Mouse (Mus musculus): Measurements from ENCODE around the gene Strn3. TPM values are rescaled to one million over a fixed set of nuclear protein-coding genes. Genes with fewer than 3 reads are reported as not detected.
"Not testable (repeated sequence)": the region's sequence is repeated elsewhere in the genome, so short reads cannot be mapped to it uniquely, and the experiment has no call there.

Gene Strn3
- polyA plus RNA-seq, 1 experiment from 2014 or later, result 49.7 TPM

GRCm38 (mm10) chr12:51693419-51693818 lies 1.7 kb upstream of the Strn3 start:
- no peak overlapping the region for H3K9ac ChIP-seq
- H3K4me3 ChIP-seq (replicated peaks), result no peak overlapping the region
- no peak for ATAC-seq (ENCODE audit: insufficient number of reproducible peaks, low FRiP score, low TSS enrichment, low read depth)
- no peak overlapping the region for H3K27ac ChIP-seq (replicated peaks)
- H3K27me3 ChIP-seq, result no peaks in the 10 kb centered on the region
- H3K4me2 ChIP-seq (replicated peaks), result no peak overlapping the region
- H3K4me1 ChIP-seq, result peaks cover 6% of the 10 kb centered on the region
- 70% methylated on average over 3 of the region's 3 CpGs for WGBS
- no peaks in the 10 kb centered on the region for H3K9me3 ChIP-seq (replicated peaks)
- no peaks in the 10 kb centered on the region for H3K36me3 ChIP-seq

- H3K9me3 ChIP-seq (replicated peaks); ATAC-seq (ENCODE audit: insufficient number of reproducible peaks, low FRiP score, low TSS enrichment, low read depth); H3K4me1 ChIP-seq; H3K9ac ChIP-seq; H3K36me3 ChIP-seq; H3K27me3 ChIP-seq; H3K4me3 ChIP-seq (replicated peaks): not testable (repeated sequence)
- H3K27ac ChIP-seq (replicated peaks), result 0 out of 2 replicates have a peak overlapping the region, but pooled peaks have one; percentile 11
- 71% methylated on average over 10 of the region's 10 CpGs for WGBS
- H3K4me2 ChIP-seq (replicated peaks), result peak overlapping the region; percentile 53
Measured at GRCm38 (mm10) chr12:51692870-51693269, 1.2 kb upstream of the Strn3 start.

- Histone ChIP-seq H3K36me3 (no peaks in the 10 kb centered on the region), H3K27me3 (no peaks in the 10 kb centered on the region), H3K4me3 (replicated peaks) (peak within 1 kb of the TSS; percentile 78), H3K9me3 (replicated peaks) (no peaks in the 10 kb centered on the region), H3K4me1 (peaks cover 6% of the 10 kb centered on the region), H3K4me2 (replicated peaks) (peak within 1 kb of the TSS; percentile 61), H3K9ac (peak within 1 kb of the TSS; percentile 99), H3K27ac (replicated peaks) (peak within 1 kb of the TSS; percentile 100)
- WGBS, result under 1% methylated on average over 100 of the region's 108 CpGs
- ATAC-seq (ENCODE audit: insufficient number of reproducible peaks, low FRiP score, low TSS enrichment, low read depth), result peak; percentile 63
Measured at GRCm38 (mm10) chr12:51690893-51691844, 528 bp downstream of the Strn3 start, which contains the start of gene Ap4s1. Ap4s1 (plus strand) TSS chr12:51691033.

GRCm38 (mm10) chr12:51688546-51688945 lies 3.2 kb downstream of the Strn3 start:
- no peak overlapping the region for H3K4me2 ChIP-seq (replicated peaks)
- no peaks in the 10 kb centered on the region for H3K27me3 ChIP-seq
- no peak for ATAC-seq (ENCODE audit: insufficient number of reproducible peaks, low FRiP score, low TSS enrichment, low read depth)
- H3K27ac ChIP-seq (replicated peaks), result no peak overlapping the region
- WGBS, result 89% methylated on average over 2 of the region's 2 CpGs
- peaks cover 6% of the 10 kb centered on the region for H3K4me1 ChIP-seq
- H3K9ac ChIP-seq, result no peak overlapping the region
- no peaks in the 10 kb centered on the region for H3K36me3 ChIP-seq
- H3K4me3 ChIP-seq (replicated peaks), result no peak overlapping the region
- H3K9me3 ChIP-seq (replicated peaks), result no peaks in the 10 kb centered on the region

GRCm38 (mm10) chr12:51678844-51679243 lies 12.9 kb downstream of the Strn3 start:
- 0 out of 2 replicates have a peak, but pooled peaks cover 3% of the 10 kb centered on the region for H3K36me3 ChIP-seq
- ATAC-seq (ENCODE audit: insufficient number of reproducible peaks, low FRiP score, low TSS enrichment, low read depth), result peak; percentile 69; the same call in 1 of the 2 replicates

DNA sequence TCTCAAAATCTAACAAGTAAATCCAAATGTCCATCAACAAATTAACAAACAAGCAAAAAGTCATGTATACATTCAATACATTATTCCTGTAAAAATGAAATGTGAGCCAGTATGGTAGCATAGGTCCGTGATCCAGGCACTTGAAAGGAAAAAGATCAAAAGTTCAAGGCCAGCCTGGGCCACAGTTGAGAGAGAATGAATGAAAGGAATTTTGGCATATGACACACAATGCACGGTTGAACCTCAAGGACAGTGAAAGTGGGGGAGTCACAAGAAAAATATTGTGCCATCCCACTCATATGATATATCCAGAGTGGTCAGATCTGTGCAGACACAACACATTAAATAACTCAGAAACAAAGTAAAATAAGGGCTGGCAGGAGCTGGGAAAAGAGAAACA lies 15.3 kb downstream of the Strn3 start:
- no peaks in the 10 kb centered on the region for H3K27me3 ChIP-seq
- H3K9me3 ChIP-seq (replicated peaks), result no peaks in the 10 kb centered on the region
- WGBS, result 47% methylated on average over 2 of the region's 2 CpGs
- peaks cover 10% of the 10 kb centered on the region; the same call in 1 of the 2 replicates for H3K4me1 ChIP-seq
- ATAC-seq (ENCODE audit: insufficient number of reproducible peaks, low FRiP score, low TSS enrichment, low read depth), result no peak
- H3K9ac ChIP-seq, result no peak overlapping the region
- H3K4me2 ChIP-seq (replicated peaks), result no peak overlapping the region
- no peaks in the 10 kb centered on the region for H3K36me3 ChIP-seq
- H3K4me3 ChIP-seq (replicated peaks), result no peak overlapping the region
- H3K27ac ChIP-seq (replicated peaks), result no peak overlapping the region

More at GRCm38 (mm10) chr12:51678844-51679243, 12.9 kb downstream of the Strn3 start:
- H3K4me3 ChIP-seq (replicated peaks), result no peak overlapping the region
- H3K4me2 ChIP-seq (replicated peaks), result no peak overlapping the region
- peaks cover 11% of the 10 kb centered on the region; the same call in 1 of the 2 replicates for H3K4me1 ChIP-seq
- H3K27ac ChIP-seq (replicated peaks), result no peak overlapping the region
- WGBS, result 74% methylated on average over 1 of the region's 1 CpGs
- no peak overlapping the region for H3K9ac ChIP-seq
- no peaks in the 10 kb centered on the region for H3K27me3 ChIP-seq
- no peaks in the 10 kb centered on the region for H3K9me3 ChIP-seq (replicated peaks)

GRCm38 (mm10) chr12:51673270-51673669 lies 18.4 kb downstream of the Strn3 start:
- H3K27ac ChIP-seq (replicated peaks), result no peak overlapping the region
- H3K4me1 ChIP-seq, result 0 out of 2 replicates have a peak, but pooled peaks cover 7% of the 10 kb centered on the region
- H3K4me2 ChIP-seq (replicated peaks), result no peak overlapping the region
- H3K9me3 ChIP-seq (replicated peaks), result no peaks in the 10 kb centered on the region
- no peaks in the 10 kb centered on the region for H3K36me3 ChIP-seq
- ATAC-seq (ENCODE audit: insufficient number of reproducible peaks, low FRiP score, low TSS enrichment, low read depth), result no peak
- WGBS, result 63% methylated on average over 4 of the region's 4 CpGs
- no peak overlapping the region for H3K9ac ChIP-seq
- H3K27me3 ChIP-seq, result no peaks in the 10 kb centered on the region
- H3K4me3 ChIP-seq (replicated peaks), result no peak overlapping the region

- Histone ChIP-seq H3K9ac (no peak overlapping the region), H3K4me3 (replicated peaks) (no peak overlapping the region), H3K27me3 (no peaks in the 10 kb centered on the region), H3K9me3 (replicated peaks) (no peaks in the 10 kb centered on the region), H3K4me2 (replicated peaks) (no peak overlapping the region), H3K27ac (replicated peaks) (no peak overlapping the region), H3K36me3 (no peaks in the 10 kb centered on the region), H3K4me1 (peaks cover 7% of the 10 kb centered on the region; the same call in 1 of the 2 replicates)
- ATAC-seq (ENCODE audit: insufficient number of reproducible peaks, low FRiP score, low TSS enrichment, low read depth), result no peak
- WGBS, result 36% methylated on average over 5 of the region's 5 CpGs
Measured at GRCm38 (mm10) chr12:51671231-51671891, 20.3 kb downstream of the Strn3 start.

DNA sequence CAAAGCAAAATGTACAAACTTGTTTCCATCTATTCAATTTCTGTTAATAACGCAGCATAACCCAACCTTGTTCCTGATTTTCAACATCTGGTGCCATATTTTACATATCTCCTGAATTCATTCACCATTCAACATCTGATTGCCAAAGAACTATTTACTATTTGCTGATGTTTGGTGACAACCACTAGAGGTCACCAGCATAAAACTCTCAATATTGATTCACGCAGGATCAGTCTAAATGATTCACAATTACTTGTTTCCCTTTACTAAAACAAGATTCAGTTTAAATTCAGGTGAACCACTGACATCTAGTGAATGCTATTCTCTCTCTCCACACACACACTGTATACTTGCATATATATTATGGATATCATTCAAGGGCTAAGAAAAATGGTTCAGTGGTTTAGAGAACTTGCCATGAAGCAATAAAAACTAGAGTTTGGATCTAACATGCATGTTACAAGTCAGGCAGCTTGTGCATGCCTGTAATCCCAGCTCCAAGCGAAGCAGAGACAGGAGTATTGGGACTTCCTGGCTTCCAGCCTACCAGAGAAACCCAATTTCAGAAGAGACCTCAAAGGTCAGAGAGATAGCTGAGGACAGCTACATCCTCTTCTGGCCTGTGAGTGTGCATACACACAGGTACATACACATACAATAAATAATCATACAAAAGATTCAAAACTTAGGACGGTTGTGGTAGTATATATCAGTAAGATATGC lies 24.8 kb downstream of the Strn3 start:
- Histone ChIP-seq H3K9ac (no peak overlapping the region), H3K27me3 (no peaks in the 10 kb centered on the region), H3K4me3 (replicated peaks) (no peak overlapping the region), H3K4me1 (no peaks in the 10 kb centered on the region; the same call in none of the 2 replicates), H3K4me2 (replicated peaks) (no peak overlapping the region), H3K27ac (replicated peaks) (no peak overlapping the region), H3K9me3 (replicated peaks) (no peaks in the 10 kb centered on the region), H3K36me3 (no peaks in the 10 kb centered on the region)
- 64% methylated on average over 4 of the region's 4 CpGs for WGBS
- ATAC-seq (ENCODE audit: insufficient number of reproducible peaks, low FRiP score, low TSS enrichment, low read depth), result no peak

DNA sequence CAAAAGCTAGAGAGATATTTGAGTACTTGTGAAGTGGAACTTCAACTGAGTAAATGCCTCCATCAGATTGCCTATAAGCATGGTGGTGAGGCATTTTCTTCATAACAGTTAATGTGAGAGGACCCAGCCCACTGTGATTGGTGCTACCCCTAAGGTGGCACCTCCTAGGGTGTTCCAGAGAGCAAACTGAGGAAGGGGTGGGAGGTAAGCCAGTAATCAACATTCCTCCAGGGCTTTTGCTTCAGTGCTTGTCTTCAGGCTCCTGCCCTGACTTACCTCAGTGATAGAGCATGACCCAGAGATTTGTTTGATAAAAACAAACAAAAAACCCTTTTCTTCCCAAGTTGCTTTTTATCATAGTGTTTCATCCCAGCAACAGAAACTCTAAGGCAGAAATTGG lies 27.8 kb downstream of the Strn3 start:
- no peaks in the 10 kb centered on the region for H3K9me3 ChIP-seq (replicated peaks)
- no peak overlapping the region for H3K9ac ChIP-seq
- H3K4me2 ChIP-seq (replicated peaks), result no peak overlapping the region
- H3K27ac ChIP-seq (replicated peaks), result no peak overlapping the region
- no peaks in the 10 kb centered on the region for H3K36me3 ChIP-seq
- H3K4me3 ChIP-seq (replicated peaks), result no peak overlapping the region
- no peaks in the 10 kb centered on the region; the same call in none of the 2 replicates for H3K4me1 ChIP-seq
- no peaks in the 10 kb centered on the region for H3K27me3 ChIP-seq
- ATAC-seq (ENCODE audit: insufficient number of reproducible peaks, low FRiP score, low TSS enrichment, low read depth), result no peak

DNA sequence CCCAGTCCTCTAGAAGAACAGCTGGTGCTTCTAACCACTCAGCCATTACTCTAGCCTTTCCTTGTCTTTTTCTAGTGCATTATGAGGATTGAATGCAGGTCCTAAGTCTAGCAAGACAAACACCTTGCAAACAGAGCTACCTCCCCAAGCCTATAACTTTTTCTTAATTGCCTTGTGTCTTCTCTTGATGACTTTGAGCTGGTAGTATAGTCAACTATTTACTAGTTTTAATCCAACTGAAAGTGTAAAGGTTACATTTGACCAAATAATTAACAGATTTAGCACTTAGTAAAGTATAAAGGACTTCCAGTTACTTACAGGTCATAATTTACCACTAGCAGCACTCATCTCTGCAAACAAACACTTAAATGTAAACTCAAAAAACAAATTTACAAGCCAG lies 28.7 kb downstream of the Strn3 start:
- Histone ChIP-seq H3K4me1 (no peaks in the 10 kb centered on the region; the same call in none of the 2 replicates), H3K36me3 (no peaks in the 10 kb centered on the region), H3K4me3 (replicated peaks) (no peak overlapping the region), H3K27me3 (no peaks in the 10 kb centered on the region), H3K4me2 (replicated peaks) (no peak overlapping the region), H3K9me3 (replicated peaks) (no peaks in the 10 kb centered on the region), H3K9ac (no peak overlapping the region), H3K27ac (replicated peaks) (no peak overlapping the region)
- ATAC-seq (ENCODE audit: insufficient number of reproducible peaks, low FRiP score, low TSS enrichment, low read depth), result no peak
